Mouse (Mus musculus) megakaryocyte-erythroid progenitor cell, adult 5-6 weeks (primary cell): ENCODE measurements around the gene Adamts16. TPM values are rescaled to one million over a fixed set of nuclear protein-coding genes. Genes with fewer than 3 reads are reported as not detected.

ENCODE experiments used
- ATAC-seq: replicated peaks from 2 replicates; pipeline ENCODE4 v1.8.0; 2016; ENCODE audit warnings: mild to moderate bottlenecking, inconsistent platforms; ENCODE audit not compliant: severe bottlenecking, poor library complexity, low FRiP score, low TSS enrichment
- total RNA-seq, 2 experiments: library from RNA; stranded (forward) in 1 of 2; stranded (reverse) in 1 of 2; fragments of 200-1000, 215-1000 nt in 1 of 2; fragments of >200 nt in 1 of 2; fragmentation: Nextera tagmentation in 1 of 2; gene quantifications; 2 replicates each; pipeline ENCODE4 v1.2.3; 2014 to 2017

The Adamts16 gene
- total RNA-seq, 2 experiments from 2014 or later = not detected

GRCm38 (mm10) chr13:70729996-70730395 lies 111.6 kb downstream of the Adamts16 start:
- ATAC-seq = no peak

DNA sequence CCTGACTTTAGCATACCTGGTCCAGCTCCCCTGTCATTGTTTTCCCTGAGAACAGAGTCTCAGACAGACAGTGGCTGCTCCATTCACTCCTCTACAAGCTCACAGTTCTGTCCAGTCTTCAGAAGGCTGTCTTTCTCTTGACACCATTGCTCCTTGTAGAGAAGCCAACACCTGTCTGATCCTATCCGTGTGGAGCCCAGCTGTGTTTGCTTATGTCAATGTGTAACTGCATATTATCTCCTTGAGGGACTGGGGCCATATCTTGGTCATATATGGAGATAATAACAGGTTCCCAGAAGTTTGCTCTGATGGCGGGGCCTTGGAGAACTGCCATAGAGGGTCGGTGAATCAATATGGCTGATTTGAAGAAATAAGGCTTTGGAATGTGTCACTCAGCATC lies 115.4 kb downstream of the Adamts16 start:
- ATAC-seq = no peak

GRCm38 (mm10) chr13:70724635-70725034 lies 117.0 kb downstream of the Adamts16 start:
- no peak for ATAC-seq

GRCm38 (mm10) chr13:70724108-70724622 lies 117.4 kb downstream of the Adamts16 start:
- no peak for ATAC-seq

GRCm38 (mm10) chr13:70719994-70720393 lies 121.6 kb downstream of the Adamts16 start:
- no peak for ATAC-seq

GRCm38 (mm10) chr13:70718814-70719213 lies 122.8 kb downstream of the Adamts16 start:
- ATAC-seq = no peak

DNA sequence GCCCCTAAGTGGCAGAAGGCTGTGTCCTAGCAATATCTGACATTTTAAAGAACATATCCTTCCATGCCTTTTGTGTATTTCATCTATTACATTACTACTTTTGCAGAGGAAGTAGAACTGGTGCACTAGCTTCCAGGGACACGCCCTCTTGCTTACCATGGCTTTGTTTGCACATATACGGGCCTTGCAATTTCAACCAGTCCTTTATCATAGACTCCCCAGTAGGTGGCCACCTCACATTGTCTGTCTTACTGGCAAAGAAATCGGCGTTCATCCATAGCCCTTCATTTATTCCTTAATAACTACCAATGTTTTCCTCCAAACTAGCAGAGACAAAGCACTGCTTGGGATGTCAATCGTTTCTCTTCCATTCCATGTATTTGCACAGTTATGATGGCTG lies 125.6 kb downstream of the Adamts16 start:
- no peak for ATAC-seq

- ATAC-seq = no peak
Observed at GRCm38 (mm10) chr13:70714081-70714775, 127.4 kb downstream of the Adamts16 start.

DNA sequence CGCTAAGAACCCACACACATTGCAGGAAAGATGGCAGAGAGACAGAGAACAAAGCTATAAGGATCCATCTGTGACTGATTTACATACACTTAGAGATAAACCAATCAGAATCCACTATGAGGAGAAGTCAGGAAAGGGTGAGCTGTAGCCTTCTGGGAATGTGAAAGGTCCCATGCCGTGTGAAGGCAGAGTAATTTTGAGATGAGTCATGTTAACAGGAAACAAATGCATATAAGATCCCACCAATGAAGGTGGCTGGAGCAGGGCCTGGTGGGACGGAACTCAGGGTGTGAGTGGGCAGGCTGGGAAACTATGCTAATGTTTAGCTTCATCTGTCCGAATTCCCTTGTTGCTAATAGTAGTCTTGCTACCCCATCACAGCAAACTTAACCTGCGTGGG lies 128.3 kb downstream of the Adamts16 start:
- no peak for ATAC-seq

DNA sequence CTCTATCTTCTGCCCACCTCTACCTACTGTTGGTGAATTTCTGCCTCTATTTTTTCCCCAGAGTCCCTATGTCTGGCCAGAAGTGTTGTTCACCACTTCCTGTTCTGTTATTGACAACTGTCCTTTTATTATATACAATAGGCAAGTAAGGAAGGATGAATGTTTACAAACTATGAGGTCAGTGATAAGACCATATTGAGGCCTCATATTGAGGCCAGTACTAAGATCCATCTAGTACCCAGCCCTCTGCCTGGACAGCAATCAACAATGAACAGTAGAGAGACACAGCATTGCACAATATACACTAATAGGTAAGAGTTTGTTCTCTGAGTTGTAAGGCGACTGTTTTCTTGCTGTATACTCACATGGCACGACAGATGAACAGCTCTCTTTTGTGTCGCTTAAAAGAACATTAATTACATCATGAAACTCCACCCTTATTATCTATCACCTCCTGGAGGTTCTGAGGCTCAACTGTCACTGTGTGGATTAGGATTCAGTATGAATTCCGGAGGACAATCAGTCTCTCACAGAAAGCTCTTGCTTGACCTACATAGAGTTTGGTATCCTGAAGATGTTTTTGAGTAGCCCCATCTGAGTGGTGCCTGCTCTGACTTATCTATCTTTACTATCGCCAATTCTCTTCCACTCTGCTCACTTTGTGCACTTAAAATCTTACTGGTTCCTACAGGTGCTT lies 134.3 kb downstream of the Adamts16 start:
- ATAC-seq = no peak

DNA sequence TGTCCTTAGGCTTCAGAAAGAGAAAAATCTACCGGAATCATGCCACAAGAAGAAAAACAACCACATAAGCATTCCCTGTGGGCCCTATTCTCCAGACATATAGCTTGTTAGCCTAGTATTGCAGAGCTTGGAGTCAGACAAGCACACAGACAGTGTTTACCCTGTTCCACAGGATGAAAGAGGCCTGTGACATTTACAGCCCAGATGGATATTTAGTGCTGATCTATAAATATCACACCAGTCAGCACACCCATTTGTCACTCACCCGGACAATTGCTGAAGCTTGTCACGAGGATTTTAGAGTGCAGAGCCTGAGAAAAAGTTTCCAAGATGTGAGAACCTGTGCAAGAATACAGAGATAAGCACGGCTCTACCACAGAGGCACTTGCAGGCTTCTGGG lies 138.7 kb downstream of the Adamts16 start:
- no peak for ATAC-seq

DNA sequence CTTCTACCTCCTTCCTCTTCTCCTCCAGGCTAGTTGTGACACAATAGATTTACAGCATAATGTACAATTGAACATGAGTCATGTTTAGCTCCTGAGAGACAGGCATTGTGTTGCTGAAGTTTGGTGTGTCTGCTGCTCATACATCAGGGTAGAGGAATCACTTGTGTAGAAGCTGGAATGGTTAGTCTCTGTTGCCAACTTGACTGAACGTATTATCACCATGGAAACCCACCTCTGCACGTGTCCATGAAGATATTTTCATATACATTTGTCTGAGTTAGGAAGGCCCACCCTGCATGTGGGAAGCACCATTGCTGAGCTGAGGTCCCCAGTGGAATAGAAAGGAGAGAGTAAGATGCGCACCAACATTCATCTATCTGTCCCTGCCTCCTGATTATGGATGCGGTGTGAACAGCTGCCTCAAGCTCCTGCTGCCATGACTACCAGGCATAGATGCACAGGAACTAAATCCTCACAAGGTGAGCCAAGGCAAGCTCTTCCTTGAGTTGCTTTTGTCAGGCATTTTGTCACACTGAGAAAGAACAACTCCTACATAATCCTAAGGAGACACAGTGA lies 142.7 kb downstream of the Adamts16 start:
- no peak for ATAC-seq

GRCm38 (mm10) chr13:70689452-70689960 lies 152.1 kb downstream of the Adamts16 start:
- ATAC-seq = no peak

- ATAC-seq = no peak
Observed at GRCm38 (mm10) chr13:70685825-70686224, 155.8 kb downstream of the Adamts16 start.

DNA sequence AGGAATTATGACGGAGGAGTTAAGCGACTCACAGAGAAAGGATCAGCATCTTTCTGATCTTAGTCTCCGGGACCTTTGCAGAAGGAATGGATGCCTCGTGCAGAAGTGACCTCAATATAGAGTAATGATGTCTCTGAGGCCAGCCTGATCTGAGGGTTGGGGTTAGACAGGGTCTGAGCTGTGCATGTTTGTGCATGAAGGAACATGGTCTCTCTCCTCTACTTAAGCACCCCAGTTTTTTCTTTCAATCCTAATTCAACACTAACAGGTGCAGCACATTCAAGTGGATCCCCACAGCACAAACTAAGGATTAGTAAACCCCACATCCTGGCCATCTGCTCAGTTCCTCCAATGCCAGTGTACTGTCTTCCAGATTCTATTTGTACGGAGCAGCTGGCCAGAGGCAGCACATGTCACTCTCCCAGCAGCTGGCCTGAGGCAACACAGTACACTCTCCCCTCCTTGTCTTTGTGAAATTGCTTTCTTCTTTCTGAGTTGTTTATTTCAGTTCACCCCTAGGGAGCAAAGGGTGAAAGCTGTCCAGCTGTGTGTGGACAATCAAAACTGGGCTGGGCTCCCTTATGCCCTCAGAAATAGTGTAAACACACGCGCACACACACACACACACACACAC lies 156.5 kb downstream of the Adamts16 start:
- ATAC-seq = no peak

DNA sequence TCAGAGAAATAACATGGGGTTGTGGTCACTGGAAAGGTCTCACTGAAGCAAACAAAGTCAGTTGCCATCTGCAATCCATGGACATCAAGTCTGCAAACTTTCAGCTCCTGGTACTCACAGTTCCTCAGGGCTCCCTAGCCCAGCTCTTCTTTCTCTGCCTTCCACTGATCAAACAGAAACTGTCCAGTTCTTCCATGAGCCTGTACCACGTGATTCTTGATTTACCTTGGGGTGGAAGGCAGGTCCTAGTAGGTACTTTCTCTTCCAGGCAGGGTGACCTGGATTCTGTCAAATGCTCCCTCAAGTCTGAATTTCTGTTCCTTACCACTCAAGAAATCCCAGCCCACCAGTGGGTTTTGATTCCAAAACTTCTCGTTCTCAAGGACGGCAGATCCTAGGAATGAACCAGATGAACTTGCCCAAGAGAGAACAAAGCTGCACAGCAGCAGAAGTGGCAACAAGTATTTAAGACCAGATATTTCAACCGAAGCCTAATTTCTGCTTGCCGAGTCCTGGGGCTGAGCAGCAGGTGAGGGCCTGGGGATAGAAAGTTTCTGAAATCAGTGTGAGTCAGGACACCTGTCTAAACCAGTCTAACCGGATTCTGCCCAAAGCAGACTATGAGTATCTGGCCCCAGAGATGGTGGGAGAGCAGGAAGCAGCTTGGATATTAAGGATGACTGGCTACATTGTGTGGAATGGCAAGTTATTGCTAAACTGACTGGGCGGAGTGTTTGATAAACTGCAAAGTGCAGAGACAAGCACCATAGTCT lies 160.0 kb downstream of the Adamts16 start:
- no peak for ATAC-seq

DNA sequence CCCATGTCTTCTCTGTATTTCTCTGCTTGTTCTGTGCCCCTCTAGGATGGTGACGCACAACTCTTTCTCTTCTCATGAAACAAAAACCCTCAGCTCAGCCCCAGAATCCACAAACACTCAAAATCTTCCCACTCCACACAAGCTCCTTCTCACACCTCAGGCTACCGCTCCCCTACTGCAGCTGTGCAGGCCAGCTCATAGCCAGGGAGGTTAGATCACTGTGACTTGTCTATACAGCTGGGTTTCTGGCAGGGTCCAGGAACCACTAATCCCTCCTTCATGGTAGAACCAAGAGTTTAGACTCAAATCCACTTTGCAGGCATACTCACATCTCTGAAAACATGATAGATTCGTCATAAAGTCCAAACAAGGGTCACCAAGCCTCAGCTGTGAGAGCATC lies 161.3 kb downstream of the Adamts16 start:
- ATAC-seq = no peak
